Mouse (Mus musculus): ENCODE results near the gene Itga3.

Gene Itga3

GRCm38 (mm10) chr11:95096608-95097373, 20.2 kb upstream of the Itga3 start:
- peak; percentile 79 for DNase-seq (ENCODE audit: low spot score)

GRCm38 (mm10) chr11:95095596-95095995, 19.0 kb upstream of the Itga3 start:
- DNase-seq (ENCODE audit: low spot score) = no peak

- no peak for DNase-seq (ENCODE audit: low spot score)
Observed at GRCm38 (mm10) chr11:95093077-95093476, 16.5 kb upstream of the Itga3 start.

GRCm38 (mm10) chr11:95088857-95089779, 12.5 kb upstream of the Itga3 start:
- peak; percentile 61 for DNase-seq (ENCODE audit: low spot score)

GRCm38 (mm10) chr11:95088286-95088685, 11.7 kb upstream of the Itga3 start:
- no peak for DNase-seq (ENCODE audit: low spot score)

GRCm38 (mm10) chr11:95087301-95088228, 11.0 kb upstream of the Itga3 start:
- no peak for DNase-seq (ENCODE audit: low spot score)

GRCm38 (mm10) chr11:95086229-95086628, 9.6 kb upstream of the Itga3 start:
- no peak for DNase-seq (ENCODE audit: low spot score)

GRCm38 (mm10) chr11:95085710-95086109, 9.1 kb upstream of the Itga3 start:
- DNase-seq (ENCODE audit: low spot score) = no peak

GRCm38 (mm10) chr11:95084811-95085382, 8.3 kb upstream of the Itga3 start:
- no peak for DNase-seq (ENCODE audit: low spot score)

- no peak for DNase-seq (ENCODE audit: low spot score)
Observed at GRCm38 (mm10) chr11:95084175-95084574, 7.6 kb upstream of the Itga3 start.

GRCm38 (mm10) chr11:95082896-95083295, 6.3 kb upstream of the Itga3 start:
- no peak for DNase-seq (ENCODE audit: low spot score)

GRCm38 (mm10) chr11:95080783-95081182, 4.2 kb upstream of the Itga3 start:
- DNase-seq (ENCODE audit: low spot score) = no peak

- DNase-seq (ENCODE audit: low spot score) = peak; percentile 61
Observed at GRCm38 (mm10) chr11:95079256-95079875, 2.8 kb upstream of the Itga3 start.

GRCm38 (mm10) chr11:95077956-95078355, 1.4 kb upstream of the Itga3 start:
- DNase-seq (ENCODE audit: low spot score) = no peak

- DNase-seq (ENCODE audit: low spot score) = peak; percentile 67
Observed at GRCm38 (mm10) chr11:95076041-95076535, 513 bp downstream of the Itga3 start.

- no peak for DNase-seq (ENCODE audit: low spot score)
Observed at GRCm38 (mm10) chr11:95075197-95076040, 1.2 kb downstream of the Itga3 start.

- no peak for DNase-seq (ENCODE audit: low spot score)
Observed at GRCm38 (mm10) chr11:95074694-95075093, 1.9 kb downstream of the Itga3 start.

GRCm38 (mm10) chr11:95073835-95074234, 2.8 kb downstream of the Itga3 start:
- DNase-seq (ENCODE audit: low spot score) = no peak

GRCm38 (mm10) chr11:95072804-95073203, 3.8 kb downstream of the Itga3 start:
- peak; percentile 70 for DNase-seq (ENCODE audit: low spot score)

- DNase-seq (ENCODE audit: low spot score) = no peak
Observed at GRCm38 (mm10) chr11:95072136-95072535, 4.5 kb downstream of the Itga3 start.

Measured in urinary bladder, postnatal 14 days (tissue).